Mouse (Mus musculus): ENCODE data around the gene Dgcr6.

The Dgcr6 gene

DNA sequence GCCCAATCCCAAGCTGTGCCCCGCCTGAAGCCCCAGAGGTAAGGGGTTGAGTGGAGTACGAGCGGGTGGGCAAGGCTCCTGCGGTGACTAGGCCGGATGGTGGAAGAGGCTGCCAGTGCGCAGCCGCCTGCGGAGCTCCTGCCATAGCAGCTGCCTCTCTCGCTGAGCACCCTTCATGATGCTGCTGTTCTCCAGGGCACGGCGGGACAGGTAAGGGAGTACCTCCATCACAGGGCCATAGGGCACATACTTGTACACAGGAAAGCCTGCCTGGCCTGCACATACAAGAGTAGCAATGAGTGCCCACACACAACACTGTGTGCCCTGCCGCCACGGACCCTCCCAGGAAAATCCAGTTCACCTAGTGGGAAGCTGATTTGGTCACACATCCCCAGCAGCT, 19.4 kb downstream of the Dgcr6 start:
- DNase-seq, result no peak

DNA sequence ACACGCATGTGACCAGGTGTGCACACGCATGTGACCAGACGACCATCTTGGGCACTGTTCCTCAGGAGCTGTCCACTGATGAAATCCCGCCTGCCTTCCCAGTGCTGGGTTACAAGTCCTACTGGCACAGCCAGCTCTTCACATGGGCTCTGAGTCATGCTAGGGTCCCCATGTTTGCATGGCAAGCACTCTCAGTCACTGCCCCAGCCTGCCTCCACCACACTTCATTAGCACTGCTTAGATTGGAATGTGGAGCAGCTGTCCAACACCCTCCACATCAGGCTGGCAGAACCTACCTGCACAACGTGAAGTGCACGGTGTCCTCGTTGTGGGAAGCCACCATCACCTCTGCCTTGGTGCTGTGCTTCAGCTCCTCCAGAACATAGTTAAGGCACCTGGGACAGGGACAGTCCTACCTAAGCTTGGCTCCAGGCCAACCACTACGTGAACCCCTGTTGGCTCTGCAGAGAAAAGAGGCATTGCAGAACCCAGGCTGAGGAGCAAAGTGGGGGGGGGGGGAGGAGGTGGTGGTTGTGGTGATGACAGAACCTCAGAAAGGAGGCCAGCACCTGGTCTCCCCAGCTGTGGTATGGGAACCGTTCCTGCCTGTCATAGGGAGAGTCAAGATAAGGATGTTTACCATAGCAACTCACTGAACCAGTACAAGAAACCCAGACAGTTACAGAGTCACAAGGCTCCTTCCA, 20.8 kb downstream of the Dgcr6 start:
- no peak for DNase-seq

DNA sequence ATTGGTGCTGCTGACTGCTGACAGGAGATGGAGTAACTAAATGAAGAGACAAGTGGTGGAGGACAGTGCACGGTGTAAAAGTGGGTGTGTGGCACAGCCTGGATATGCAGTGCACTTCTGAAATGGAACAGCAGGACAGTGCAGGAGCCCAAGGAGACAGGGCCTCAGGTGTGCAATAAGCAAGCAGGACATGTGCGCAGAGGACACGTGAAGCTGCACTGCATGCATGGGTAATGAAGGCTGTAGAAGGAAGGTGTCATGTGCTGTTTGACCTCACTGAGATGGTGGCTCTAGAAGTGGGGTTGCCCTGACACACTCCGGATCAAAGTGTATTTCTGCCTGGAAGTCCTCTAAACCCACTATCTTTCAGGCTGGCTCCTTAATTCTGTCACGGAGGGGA, 22.0 kb downstream of the Dgcr6 start:
- DNase-seq, result no peak

DNA sequence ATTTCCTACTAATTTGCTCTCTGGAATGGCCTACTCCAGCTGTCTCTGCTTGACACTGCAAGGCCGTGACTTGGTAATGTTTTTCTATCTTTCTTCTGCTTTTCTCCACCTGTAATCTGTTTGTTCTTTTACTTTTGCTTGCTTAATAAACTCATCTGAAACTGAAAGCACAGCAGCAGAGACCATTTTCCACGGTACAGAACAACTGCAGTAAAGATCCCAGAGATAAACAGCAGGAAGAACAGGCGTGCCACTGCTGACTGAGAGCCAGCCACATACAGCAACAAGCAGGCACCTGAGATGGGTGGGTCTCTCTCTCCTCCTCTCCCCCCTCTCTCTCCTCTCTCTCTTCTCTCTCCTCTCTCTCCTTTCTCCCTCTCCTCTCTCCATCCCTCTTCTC, 22.5 kb downstream of the Dgcr6 start:
- no peak for DNase-seq

DNA sequence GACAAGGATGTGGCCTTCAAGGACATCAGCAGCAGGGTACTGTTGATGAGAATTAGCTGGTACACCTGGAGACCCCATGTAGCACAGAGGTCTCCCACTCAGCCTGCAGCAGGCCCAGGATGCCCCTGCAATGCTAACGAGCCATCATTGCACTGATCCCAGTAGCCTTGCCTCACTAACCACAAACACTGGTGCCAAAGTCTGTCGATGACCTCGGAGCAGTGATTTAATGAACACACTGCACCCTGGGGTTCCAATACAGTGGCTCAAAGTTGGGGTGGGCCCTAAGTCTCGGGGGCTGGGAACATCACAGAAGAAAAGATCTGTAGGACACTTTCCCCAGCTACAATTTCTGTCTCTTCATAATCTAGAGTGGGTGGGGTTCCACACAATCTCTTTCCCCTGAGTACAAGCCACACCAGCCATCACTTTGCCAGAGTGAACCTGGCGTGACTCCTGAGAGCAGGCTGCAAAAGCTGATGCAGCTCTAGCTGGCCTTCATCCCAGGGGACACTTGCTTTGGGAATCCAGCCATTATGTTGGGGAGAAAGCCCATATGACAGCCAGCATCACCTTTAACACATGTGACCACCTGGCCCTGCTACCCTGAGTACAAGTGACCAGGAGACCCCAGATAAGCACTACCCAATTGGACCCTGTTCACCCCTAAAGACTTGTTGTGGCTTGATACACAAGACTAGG, 25.8 kb downstream of the Dgcr6 start:
- no peak for DNase-seq

DNA sequence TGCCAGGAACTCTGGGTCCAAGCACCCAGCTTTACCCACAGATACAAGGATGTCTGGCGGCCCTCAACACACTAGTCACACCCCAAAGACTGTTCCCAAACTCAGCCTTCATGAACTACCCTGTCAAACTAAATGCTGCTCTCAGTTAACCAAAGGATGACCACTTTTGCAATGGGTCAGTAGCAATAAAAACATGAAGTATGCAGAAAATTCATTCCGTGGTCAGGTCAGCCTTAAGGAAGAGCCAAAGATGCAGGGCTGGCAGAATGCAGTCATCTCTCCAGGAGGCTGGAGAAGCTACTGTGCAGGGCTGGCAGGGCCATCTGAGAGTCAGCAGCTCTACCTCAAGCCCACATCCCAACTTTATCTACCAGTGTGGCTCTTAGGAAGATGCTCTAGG, 26.6 kb downstream of the Dgcr6 start:
- no peak for DNase-seq

DNA sequence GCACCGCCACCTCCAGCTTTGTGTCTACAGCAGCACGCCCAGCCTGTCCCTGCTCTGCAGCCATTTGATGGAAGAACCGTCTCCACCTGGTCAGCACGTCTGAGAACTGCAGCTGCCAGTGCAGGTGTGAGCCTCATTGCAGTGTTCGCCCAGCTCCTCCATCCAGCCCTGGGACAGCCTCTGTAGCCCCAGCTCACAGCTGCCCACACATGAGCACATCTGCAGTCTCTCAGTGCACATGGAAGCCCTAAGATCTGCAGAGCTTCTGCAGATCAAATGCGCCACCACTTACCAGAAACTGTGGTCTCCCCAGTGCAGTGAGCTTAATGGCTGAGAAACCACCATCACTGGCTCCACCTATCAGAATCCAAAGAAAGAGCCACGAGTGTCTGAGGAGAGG, 27.5 kb downstream of the Dgcr6 start:
- no peak for DNase-seq

DNA sequence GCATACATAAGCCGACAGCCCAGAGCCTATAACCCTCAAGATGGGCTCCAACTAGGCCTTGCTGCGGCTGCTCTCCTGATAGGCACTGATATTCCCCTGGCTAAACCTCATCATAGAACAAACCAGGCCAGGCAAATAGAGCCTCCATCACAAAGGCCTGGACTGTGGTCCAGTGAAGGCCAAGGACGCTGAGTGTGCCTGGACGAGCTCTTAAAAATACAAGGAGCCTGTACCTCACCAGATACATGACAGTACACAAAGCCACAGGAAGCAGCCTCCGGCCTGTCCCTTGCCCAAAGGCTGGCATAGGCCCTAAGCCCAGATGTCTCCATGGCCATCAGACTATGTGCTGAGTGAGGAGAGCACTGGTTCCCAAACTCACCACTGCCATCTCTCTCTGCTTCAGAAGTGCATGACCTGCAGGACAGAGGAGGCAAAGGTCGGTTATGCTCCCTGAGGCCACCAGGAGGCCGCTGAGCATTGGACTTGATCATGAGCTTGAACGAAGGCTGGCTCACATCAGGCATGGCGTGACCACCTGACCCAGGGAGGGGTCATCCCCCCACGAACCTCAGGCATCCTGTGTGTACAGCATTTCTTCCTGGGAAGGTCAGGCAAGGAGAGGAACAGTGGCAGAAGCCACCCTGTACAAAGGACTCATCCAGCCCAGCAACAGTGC, 28.6 kb downstream of the Dgcr6 start:
- DNase-seq, result no peak

DNA sequence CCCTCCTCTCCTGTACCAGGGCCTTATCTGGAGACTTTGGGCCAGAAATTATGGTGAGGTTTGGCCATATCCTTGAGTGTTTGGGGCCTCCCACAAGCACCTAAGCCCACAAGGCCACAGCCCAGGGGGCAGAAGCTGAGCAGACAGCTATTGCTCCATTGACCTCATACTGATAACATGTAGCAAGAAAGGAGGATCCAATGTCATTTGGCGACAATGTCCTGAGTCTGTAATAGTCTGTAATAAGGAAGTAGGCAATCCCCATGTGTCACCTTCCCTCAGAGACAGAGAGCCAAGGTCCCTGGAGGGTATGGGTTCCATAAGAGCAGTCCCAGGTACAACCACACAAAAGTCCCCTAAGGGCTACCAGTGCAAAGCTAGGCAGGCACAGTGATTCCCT, 29.6 kb downstream of the Dgcr6 start:
- no peak for DNase-seq

DNA sequence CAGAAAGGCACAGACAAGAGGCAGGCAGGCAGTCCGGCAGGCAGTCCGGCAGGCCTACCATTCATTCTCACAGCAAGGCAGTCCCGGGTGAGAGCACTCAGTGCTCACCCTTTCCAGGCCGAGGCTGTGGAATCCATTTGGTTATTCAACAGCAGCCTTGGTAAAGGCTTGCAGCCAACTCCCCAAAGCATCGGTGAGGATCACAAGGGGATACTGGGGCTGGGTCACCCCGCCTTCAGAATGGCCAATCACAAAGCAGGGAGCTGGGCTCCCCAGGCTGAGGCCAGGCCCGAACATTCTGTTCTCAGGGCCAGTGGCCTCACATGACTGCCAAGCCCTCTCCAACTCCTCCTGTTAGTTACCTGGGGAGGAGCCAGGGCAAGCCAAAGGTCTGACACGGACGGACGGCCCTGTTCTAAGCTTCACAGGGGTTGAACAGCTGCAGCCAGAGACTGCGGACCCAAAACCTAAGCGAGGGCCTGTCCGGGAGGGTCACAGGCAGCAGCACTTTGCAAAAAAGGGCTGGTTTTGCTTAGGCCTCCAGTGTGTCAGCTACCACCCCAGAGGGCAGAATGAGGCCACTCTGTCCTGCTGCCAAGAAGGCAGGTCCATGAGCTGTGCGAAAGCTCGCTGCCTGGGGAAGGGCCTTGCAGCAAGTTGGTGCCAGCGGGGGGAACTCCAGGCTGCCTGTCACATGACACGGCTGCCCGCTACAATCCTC, 30.7 kb downstream of the Dgcr6 start:
- DNase-seq, result no peak

DNA sequence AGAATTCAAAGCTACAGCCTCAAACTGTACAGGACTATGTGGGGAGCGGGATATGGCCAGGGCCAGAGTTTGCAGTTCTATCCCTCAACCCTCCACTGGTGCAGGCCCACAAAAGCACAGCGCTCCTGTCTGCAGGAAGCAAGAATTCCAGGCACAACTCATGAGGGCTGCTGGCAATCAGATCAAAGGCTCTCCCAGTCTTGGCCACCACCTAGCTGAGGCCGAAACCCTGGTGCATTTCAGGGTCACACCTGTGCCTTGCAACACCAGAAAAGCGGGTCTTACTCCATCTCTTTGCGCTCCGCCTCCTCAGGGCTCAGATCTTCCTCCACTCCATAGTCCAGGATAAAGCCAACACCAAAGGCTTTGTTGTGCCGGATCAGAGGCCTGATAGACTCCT, 31.6 kb downstream of the Dgcr6 start:
- DNase-seq, result no peak

DNA sequence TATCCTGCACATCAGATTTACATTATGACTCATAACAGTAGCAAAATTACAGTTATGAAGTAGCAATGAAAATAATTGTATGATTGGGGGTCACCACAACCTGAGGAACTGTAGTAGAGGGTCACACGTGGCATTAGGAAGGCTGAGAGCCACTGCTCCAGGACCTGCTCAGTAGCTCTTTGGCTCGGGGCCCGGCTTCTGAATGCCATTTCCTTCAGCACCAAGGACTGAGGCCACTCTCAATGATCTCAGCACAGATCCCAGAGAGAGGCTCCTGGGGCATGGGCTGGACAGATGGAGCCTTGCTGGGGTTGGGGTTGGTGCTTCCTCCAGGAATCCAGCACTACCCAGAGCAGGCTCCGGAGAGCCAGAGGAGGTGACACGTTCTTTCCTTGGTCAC, 34.4 kb downstream of the Dgcr6 start:
- no peak for DNase-seq

DNA sequence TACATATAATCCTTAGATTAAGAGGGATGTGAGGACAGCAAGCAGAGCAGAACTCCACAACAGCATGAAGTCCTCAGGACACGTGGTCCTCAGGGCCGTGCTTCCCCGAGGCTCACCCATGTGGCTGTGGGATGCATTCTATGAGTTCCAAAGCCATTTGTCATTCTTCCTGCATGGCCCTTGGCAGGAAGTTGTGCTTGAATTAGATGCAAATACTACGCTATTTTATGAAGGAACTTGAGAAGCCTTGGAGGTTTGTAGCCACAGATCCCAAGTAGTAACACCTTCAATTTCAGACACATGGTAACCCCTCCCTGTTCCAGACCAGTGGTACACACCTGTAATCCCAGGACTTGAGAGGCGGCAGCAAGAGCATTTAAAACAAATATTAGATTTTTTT, 43.7 kb downstream of the Dgcr6 start:
- peak; percentile 14 for DNase-seq

DNA sequence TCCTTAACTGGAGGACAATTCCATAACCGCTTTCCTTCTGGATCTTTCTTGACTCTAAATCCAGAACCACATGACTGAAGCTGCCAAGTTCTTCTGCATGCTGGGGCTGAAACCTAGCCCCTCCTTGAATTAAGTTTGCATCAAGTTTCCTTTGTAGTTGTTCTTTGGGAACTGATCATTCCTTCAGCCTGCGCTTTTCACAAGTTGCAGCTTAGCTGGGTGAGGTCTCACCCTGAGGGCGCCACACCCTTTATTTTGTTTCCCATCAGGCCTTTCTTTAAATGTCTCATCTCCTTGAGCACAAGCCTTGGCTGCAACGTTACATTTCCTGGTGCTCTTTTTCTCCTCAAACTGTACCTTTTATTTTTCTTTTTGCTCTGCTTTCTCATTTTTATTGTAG, 50.2 kb downstream of the Dgcr6 start:
- no peak for DNase-seq

DNA sequence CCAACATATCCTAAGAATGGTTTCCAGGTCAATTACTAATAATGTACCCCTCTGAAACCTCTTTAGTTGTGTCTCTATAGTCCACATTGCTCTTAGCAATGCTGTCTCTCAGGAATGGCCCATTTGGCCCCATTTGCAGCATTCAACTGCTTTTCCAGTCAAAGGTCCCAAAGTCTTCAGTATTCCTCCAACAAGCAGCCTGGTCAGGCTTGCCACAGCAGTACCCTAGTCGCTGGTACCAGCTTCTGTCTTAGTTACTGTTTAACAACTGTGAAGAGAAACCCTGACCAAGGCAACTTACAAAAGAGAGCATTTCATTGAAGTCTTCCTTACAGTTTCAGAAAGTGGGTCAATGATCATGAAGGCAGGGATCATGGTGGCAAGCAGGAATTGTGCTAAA, 50.7 kb downstream of the Dgcr6 start:
- no peak for DNase-seq

DNA sequence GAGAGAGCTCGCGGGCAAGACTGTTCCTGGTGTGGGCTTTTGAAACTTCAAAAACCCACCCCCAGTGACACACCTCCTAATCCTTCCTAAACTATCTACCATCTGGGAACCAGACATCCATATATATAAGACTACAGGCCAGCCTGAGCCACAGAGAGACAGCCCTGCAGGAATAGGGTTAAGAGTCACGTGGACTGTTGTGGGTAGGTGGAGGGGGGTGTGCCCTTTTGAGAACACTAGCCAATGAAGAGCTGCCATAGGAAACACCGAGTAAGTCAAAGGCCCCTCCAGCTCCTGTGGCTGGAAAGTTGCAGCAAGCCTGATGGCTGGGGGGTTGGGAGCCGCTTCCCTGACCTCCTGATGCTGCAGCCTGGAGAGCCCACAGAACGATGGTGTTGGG, 51.1 kb downstream of the Dgcr6 start:
- no peak for DNase-seq

DNA sequence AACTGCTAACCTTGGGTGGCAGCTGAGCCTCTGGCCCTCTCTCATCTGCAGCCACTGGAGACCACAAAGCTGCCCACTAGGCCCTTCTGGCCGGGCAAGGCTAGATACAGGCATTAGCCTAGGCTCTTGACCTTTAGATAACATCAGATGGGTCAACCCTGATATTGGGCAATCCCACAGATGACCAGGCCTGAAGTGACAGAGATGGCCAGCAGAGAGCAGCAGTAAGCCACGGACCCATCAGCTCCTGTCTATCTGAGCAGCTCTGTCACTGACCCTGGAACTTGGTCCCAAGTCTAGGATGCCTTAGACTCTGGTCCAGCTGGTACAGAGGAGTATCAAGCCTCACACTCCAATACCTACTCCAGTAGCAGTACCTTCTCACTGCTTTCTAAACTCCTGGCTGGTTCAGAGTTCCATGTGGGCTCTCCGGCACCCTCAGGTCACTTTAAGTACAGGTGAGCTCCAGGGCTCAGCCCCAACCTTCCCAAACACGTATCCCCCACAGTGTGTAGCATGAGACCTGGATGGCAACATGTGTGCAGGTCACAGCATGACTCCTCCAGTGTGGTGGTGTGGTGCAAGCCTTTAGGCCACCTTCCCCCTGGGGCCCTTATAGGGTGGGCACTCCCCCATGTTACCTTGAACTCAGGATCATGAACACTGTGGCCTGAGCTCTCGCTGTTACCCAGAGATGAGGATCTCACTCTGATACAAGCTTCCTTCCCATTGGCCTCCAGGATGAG, 55.7 kb downstream of the Dgcr6 start:
- peak; percentile 75 for DNase-seq

DNA sequence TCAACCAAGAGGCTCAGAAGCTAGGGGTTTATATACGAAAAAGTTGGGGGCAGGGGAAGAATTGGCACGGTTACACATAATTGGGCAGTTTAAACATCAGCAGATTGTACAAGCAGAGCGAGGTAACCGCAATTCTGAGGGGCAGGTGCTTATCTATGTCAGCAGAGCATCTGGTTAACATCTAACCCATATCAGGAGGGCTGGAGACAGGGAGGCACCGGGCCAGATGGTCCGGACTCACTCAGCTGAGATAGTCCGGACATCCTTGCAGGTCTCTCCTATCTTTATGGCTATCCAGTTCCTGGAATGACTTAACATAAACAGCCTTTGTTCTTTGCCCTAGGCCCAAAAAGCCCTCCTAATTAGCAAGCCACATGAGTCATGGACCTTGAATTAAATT, 58.4 kb downstream of the Dgcr6 start:
- DNase-seq, result no peak

DNA sequence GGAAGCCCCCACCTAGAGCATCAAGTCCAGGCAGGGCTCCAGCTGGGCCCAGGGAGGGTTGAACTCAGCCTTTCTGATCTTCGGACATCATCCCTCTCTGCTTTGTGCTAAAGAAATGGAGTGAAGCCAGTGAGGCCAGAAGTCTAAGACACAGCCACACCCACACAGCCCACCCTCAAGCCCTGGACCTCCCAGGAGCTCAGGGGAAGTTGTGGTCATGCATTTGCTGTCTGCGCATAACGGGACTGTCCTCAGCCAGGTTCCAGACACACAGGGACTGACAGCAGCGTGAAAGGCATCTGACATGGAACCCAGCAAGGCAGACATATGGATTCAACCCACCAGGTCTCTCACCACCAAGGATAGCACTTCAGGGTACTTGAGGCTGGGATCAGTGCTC, 63.8 kb downstream of the Dgcr6 start:
- DNase-seq, result no peak

DNA sequence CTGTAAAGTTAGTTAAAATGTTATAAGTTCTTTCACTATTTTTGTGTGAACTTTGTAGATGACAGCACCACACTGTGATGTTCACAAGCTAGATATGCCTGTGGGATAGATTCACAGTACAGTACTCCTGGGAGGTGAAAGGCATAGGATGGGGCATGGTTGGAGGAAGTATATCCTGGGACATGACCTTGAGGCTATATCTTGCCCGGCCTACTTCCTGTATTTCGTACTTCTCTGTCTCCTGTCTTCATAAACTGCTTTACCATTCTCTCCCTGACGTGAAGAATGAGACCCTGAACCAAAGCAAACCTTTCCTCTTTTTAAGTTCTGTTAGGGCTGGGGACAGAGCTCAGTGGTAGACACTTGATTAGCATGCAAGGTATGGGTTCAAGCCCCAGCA, 65.6 kb downstream of the Dgcr6 start:
- DNase-seq, result no peak

DNA sequence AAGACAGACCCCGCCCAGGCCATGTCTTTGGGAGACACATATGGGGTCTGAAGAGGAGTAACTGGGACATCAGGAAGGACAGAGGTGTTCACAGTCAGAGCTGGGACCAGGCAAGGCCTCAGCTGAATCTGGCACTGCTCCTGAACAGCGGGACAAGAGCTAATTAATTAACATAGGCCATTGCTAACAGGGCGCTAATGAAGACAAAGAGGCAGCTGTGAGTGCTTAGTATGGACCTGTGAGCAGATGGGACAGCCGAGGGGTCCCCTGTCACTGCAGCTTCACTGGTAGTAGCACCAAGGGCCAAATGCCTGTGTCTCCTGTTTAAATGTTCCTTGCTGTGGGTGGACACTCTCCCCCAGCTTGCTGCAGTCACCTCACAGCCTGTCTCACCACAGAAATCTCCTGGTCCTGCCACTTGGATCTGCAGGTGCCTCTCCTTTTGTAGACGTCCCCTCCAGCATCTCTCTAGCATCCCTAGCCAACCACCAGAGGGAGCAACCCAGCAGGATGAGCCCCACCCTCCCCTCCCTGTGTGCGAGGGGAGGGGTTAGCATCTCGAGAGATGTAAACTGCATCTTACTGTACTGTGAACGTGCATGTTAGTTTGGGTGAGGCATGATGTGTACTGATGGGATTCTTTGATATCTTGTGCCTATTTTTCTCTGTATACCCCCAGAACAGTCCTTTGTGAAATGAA, 66.5 kb downstream of the Dgcr6 start:
- DNase-seq, result peak; percentile 89

All from retina, postnatal 1 day (tissue).